Mouse (Mus musculus): ENCODE data around the gene Col9a1. TPM values are rescaled to one million over a fixed set of nuclear protein-coding genes. Genes with fewer than 3 reads are reported as not detected.

The Col9a1 gene
- total RNA-seq (2021), result under 1 TPM; 0.60 to 0.94 TPM

DNA sequence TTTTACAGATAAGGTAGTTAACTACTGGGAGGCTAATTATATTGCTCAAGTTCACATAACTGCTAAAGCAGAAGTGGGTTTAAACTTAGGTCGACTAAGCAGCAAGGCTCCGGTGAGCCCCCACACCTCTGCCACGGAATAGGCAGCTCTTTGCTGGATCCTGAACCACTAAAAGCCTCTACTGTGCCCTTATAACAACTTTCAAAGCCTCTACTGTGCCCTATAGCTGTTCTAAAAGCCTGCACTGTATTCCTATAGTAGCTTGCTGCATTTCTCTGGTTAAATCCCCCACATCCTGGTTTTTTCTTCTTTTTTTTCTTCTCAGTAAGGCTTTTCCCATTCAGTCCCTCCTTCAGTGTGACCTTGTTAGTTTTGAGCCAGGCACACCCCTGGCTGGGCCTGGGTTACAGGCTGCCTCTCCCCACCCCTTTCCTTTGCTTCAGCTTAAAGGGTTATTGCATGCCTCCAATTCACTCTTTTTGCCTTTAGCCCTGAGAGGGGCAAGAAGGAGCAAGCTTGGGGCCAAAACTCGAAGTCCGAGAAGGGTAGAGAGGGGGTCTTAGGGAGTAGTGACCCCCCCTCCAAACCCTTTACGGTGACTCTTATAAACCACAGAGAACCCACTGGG, at the start of gene Col9a1:
TSS of gene Col9a1 (plus strand) at position 387 of the 628 bp plus-strand sequence.
- intact Hi-C loops (cut with DNase I), result loop anchor here (10.0 kb wide), 1 partner anchor 473 kb away; no protein-coding TSS in a partner anchor
- DNase-seq (ENCODE audit: low spot score in 2 of 2), result no peak

DNA sequence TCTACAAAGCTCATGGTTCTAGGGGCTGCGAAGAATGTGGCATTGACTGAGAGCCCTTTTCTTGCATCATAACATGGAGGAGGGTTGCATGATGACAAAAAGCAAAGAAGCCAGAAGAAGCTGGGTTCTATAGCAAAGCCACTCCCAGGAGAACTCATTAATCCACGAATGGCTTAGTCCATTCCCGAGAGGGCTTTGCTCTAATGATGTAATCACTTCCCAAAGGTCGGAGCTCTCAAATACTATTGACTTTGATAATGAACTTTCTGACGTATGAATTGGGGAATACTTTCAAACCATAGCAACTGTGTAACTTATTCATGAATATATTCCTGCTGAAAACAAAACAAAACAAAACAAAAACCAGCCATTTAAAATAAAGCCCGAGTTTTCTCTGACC, 49.5 kb upstream of the Col9a1 start:
- intact Hi-C loops (cut with DNase I), result no loop called here
- no peak for DNase-seq (ENCODE audit: low spot score in 2 of 2)

GRCm38 (mm10) chr1:24133853-24134252, 43.6 kb upstream of the Col9a1 start:
- intact Hi-C loops (cut with DNase I), result loop anchor here (2.0 kb wide), 1 partner anchor 429 kb away; no protein-coding TSS in a partner anchor
- DNase-seq (ENCODE audit: low spot score in 2 of 2), result no peak

GRCm38 (mm10) chr1:24134792-24135191, 42.6 kb upstream of the Col9a1 start:
- DNase-seq (ENCODE audit: low spot score in 2 of 2), result peak in 1 of 2 experiments; percentile 19
- intact Hi-C loops (cut with DNase I), result loop anchor here (2.0 kb wide), 1 partner anchor 430 kb away; no protein-coding TSS in a partner anchor

- intact Hi-C loops (cut with DNase I), result loop anchor here (2.0 kb wide), 2 partner anchors 34 to 112 kb away; no protein-coding TSS in a partner anchor
- DNase-seq (ENCODE audit: low spot score in 2 of 2), result peak; percentile 66 to 81
These were observed 40.3 kb upstream of the Col9a1 start for GRCm38 (mm10) chr1:24137133-24137532.

DNA sequence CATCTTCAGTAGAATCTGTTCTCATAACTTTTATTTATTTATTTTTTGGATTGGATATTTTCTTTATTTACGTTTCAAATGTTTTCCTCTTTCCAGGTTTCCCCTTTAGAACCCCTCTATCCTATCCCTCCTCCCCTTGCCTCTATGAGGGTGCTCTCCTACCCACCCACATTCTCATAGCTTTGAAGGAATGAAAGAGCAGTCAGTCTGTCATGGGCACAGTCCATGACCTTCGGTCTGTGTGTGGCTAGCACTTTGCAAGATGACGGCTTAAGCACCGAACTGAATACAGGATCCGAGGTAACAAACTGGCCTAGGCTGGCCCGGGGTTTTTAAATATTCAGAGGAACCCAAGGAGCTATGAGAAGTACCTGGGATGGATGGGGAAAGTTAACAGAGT, 36.9 kb upstream of the Col9a1 start:
- DNase-seq (ENCODE audit: low spot score in 2 of 2), result no peak
- intact Hi-C loops (cut with DNase I), result no loop called here

- intact Hi-C loops (cut with DNase I), result no loop called here
- DNase-seq (ENCODE audit: low spot score in 2 of 2), result no peak
These were observed 33.9 kb upstream of the Col9a1 start for GRCm38 (mm10) chr1:24143504-24143903.

GRCm38 (mm10) chr1:24157751-24158150, 19.7 kb upstream of the Col9a1 start:
- intact Hi-C loops (cut with DNase I), result no loop called here
- DNase-seq (ENCODE audit: low spot score in 2 of 2), result no peak

GRCm38 (mm10) chr1:24169410-24169809, 8.0 kb upstream of the Col9a1 start:
- intact Hi-C loops (cut with DNase I), result no loop called here
- DNase-seq (ENCODE audit: low spot score in 2 of 2), result no peak

- peak; percentile 69 to 76 for DNase-seq (ENCODE audit: low spot score in 2 of 2)
- intact Hi-C loops (cut with DNase I), result loop anchor here (2.0 to 10.0 kb wide), 4 partner anchors 35 to 467 kb away; no protein-coding TSS in a partner anchor
These were observed 6.1 kb upstream of the Col9a1 start for GRCm38 (mm10) chr1:24171205-24171866.

- no peak for DNase-seq (ENCODE audit: low spot score in 2 of 2)
- intact Hi-C loops (cut with DNase I), result loop anchor here (2.0 to 10.0 kb wide), 5 partner anchors 35 to 467 kb away; no protein-coding TSS in a partner anchor
These were observed 5.5 kb upstream of the Col9a1 start for GRCm38 (mm10) chr1:24171898-24172297.

- DNase-seq (ENCODE audit: low spot score in 2 of 2), result peak in 1 of 2 experiments; percentile 23
- intact Hi-C loops (cut with DNase I), result loop anchor here (2.0 to 10.0 kb wide), 4 partner anchors 74 to 468 kb away; no protein-coding TSS in a partner anchor
These were observed 4.8 kb upstream of the Col9a1 start for GRCm38 (mm10) chr1:24172656-24173055.

DNA sequence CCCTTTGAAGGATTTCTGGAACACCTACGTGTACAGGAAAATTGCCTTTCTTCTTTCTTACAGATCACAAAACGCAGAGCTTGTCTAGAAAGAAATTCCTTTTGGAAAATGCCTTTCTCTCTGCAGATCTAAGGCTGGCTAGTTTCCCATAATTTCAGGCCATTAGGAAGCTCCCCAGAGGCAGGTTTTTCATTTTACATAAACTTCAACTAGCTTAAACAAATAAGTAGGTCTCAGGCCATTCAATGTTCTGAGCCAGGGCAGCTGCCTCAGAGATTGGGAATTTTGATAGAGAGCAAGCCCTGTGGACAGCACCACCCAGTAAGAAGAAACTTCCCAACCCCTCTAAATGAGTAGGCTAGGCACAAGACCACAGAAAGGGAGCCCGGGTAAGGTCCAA, 1.6 kb upstream of the Col9a1 start:
- DNase-seq (ENCODE audit: low spot score in 2 of 2), result no peak
- intact Hi-C loops (cut with DNase I), result loop anchor here (10.0 kb wide), 1 partner anchor 471 kb away; no protein-coding TSS in a partner anchor

DNA sequence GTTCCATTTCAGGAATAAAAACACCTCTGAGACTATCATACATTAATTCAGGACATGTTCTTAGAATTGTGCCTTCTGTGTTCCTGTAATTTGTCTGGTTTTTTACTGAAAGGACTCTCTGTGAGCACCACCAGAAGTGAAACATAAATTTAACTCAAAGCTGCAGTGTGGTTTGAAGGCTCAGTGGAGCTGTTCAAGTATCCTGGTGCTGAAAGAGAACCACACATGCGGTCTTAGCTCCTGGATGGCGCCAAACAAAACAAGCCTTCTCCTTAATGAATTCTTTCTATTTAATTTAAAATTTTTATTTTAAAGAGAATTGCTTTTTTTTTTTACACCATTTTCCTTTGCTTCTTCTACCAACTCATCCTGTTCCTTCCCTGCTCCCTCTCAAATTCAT, 2.4 kb downstream of the Col9a1 start:
- intact Hi-C loops (cut with DNase I), result loop anchor here (10.0 kb wide), 1 partner anchor 475 kb away; no protein-coding TSS in a partner anchor

DNA sequence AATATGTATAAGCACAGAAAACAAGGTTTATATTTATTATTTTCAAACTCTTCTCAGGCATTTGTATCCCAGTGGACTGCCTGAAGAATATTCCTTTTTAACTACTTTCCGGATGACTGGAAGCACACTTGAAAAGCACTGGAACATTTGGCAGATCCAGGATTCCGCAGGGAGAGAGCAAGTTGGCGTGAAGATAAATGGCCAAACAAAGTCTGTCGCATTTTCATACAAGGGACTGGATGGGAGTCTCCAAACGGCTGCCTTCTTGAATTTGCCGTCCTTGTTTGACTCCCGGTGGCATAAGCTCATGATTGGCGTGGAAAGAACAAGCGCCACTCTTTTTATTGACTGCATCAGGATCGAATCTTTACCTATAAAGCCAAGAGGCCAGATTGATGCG, 7.6 kb downstream of the Col9a1 start:
- intact Hi-C loops (cut with DNase I), result no loop called here

More for the DNA sequence above, 2.4 kb downstream of the Col9a1 start:
- DNase-seq (ENCODE audit: low spot score in 2 of 2), result no peak

DNA sequence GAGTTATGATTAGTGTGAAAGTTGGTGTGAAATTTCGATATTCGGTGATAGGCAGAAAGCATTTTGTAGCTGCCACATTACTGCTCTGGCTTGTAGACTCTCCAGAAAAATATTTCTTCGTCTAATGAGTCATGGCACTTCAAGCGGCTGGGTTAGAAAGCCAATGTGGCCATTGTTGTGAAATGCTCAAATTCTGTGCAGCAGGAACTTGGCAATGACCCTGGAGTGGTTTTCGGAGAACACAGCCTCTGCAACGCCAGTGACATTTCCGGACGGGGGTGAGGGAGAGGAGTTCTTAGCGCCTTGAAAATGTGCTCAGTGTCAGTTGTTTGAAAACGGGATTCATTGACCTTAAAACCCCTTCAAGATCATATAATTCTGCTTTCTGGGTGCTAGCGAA, 9.6 kb downstream of the Col9a1 start:
- no peak for DNase-seq (ENCODE audit: low spot score in 2 of 2)
- intact Hi-C loops (cut with DNase I), result no loop called here

More for the DNA sequence above, 7.6 kb downstream of the Col9a1 start:
- peak in 1 of 2 experiments; percentile 52 for DNase-seq (ENCODE audit: low spot score in 2 of 2)

DNA sequence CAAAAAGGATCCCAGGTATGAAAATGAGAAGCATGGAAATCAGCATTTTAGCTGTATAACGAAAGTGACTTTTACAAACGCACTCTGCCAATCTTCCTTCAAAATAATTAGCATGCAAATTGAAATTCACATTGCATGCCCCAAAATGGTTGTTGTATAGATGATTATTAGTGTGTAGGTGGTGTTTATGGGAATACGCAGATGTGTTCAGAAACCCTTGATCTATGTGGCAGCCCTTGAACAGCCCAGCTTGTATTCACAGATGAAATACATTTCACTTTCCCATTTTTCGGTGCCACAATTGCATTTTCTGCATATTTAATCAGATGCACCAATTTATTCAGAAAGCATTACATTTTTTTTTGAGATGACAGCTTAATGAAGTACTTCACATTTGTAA, 14.3 kb downstream of the Col9a1 start:
- no peak for DNase-seq (ENCODE audit: low spot score in 2 of 2)
- intact Hi-C loops (cut with DNase I), result no loop called here

- no peak for DNase-seq (ENCODE audit: low spot score in 2 of 2)
- intact Hi-C loops (cut with DNase I), result no loop called here
These were observed 16.7 kb downstream of the Col9a1 start for GRCm38 (mm10) chr1:24194111-24194510.

- intact Hi-C loops (cut with DNase I), result no loop called here
- DNase-seq (ENCODE audit: low spot score in 2 of 2), result no peak
These were observed 17.8 kb downstream of the Col9a1 start for GRCm38 (mm10) chr1:24195070-24195840.

GRCm38 (mm10) chr1:24195951-24196517, 18.6 kb downstream of the Col9a1 start:
- intact Hi-C loops (cut with DNase I), result no loop called here
- no peak for DNase-seq (ENCODE audit: low spot score in 2 of 2)

Data from left cerebral cortex, postnatal 25 days (tissue).